Mouse (Mus musculus) stomach, embryonic 14.5 days (tissue): ENCODE results near the gene Gramd1a. TPM values are rescaled to one million over a fixed set of nuclear protein-coding genes. Genes with fewer than 3 reads are reported as not detected.

Experiments used
- ATAC-seq: fragments of 200-750 bp; cut with Nextera tagmentation; 2 replicates; pipeline ENCODE4 v1.8.0; 2017; ENCODE audit warnings: low read depth, moderate TSS enrichment; ENCODE audit not compliant: insufficient number of reproducible peaks, insufficient read depth, low FRiP score
- H3K27ac ChIP-seq: fragments of 300-500 bp; sonication (generic); 2 replicates; pipeline ENCODE4 v1.5.1; 2014; ENCODE audit warnings: mild to moderate bottlenecking, low read length, moderate library complexity, mixed read lengths
- H3K27me3 ChIP-seq: fragments of 300-500 bp; sonication (generic); 2 replicates; pipeline ENCODE4 v1.6.1; 2014; ENCODE audit warnings: low read length, control low read depth, mixed read lengths; ENCODE audit not compliant: control insufficient read depth, insufficient read depth
- H3K36me3 ChIP-seq: fragments of 300-500 bp; sonication (generic); 2 replicates; pipeline ENCODE4 v1.6.1; 2014; ENCODE audit warnings: mild to moderate bottlenecking, control low read depth, low read length, moderate library complexity, mixed read lengths; ENCODE audit not compliant: control insufficient read depth, insufficient read depth
- H3K4me1 ChIP-seq: fragments of 300-500 bp; sonication (generic); 2 replicates; pipeline ENCODE4 v1.6.1; 2014; ENCODE audit warnings: low read length, control low read depth, mixed read lengths; ENCODE audit not compliant: control insufficient read depth, insufficient read depth
- H3K4me2 ChIP-seq: fragments of 300-500 bp; sonication (generic); replicated peaks from 2 replicates; pipeline ENCODE4 v1.6.1; 2014; ENCODE audit warnings: low read depth, low read length, control low read depth
- H3K4me3 ChIP-seq: fragments of 300-500 bp; sonication (generic); 2 replicates; pipeline ENCODE4 v1.5.1; 2014; ENCODE audit warnings: low read depth, low read length, control low read depth
- H3K9ac ChIP-seq: fragments of 300-500 bp; sonication (generic); replicated peaks from 2 replicates; pipeline ENCODE4 v1.6.1; 2014; ENCODE audit warnings: low read depth, mild to moderate bottlenecking, control low read depth, low read length, moderate library complexity, mixed read lengths
- H3K9me3 ChIP-seq: fragments of 300-500 bp; sonication (generic); 2 replicates; pipeline ENCODE4 v1.6.1; 2016; ENCODE audit warnings: low read depth, low read length, control low read depth; ENCODE audit not compliant: control insufficient read depth
- WGBS: fragments of 180-500 bp; shearing (Covaris S2); extraction: QIAGEN DNeasy Blood & Tissue Kit; methylation state at CpG from one replicate; pipeline ENCODE4 v1.1.7; 2014; 5-methylcytosine and 5-hydroxymethylcytosine counted together
- polyA plus RNA-seq: library from polyadenylated mRNA; unstranded; fragments of >200 nt; fragmentation: Nextera tagmentation; extraction: Ambion mirVana; gene quantifications from 2 replicates; pipeline ENCODE4 v1.2.1, GENCODE M21; 2014

The Gramd1a gene
- polyA plus RNA-seq, 1 experiment from 2014 or later: 62.1 TPM

DNA sequence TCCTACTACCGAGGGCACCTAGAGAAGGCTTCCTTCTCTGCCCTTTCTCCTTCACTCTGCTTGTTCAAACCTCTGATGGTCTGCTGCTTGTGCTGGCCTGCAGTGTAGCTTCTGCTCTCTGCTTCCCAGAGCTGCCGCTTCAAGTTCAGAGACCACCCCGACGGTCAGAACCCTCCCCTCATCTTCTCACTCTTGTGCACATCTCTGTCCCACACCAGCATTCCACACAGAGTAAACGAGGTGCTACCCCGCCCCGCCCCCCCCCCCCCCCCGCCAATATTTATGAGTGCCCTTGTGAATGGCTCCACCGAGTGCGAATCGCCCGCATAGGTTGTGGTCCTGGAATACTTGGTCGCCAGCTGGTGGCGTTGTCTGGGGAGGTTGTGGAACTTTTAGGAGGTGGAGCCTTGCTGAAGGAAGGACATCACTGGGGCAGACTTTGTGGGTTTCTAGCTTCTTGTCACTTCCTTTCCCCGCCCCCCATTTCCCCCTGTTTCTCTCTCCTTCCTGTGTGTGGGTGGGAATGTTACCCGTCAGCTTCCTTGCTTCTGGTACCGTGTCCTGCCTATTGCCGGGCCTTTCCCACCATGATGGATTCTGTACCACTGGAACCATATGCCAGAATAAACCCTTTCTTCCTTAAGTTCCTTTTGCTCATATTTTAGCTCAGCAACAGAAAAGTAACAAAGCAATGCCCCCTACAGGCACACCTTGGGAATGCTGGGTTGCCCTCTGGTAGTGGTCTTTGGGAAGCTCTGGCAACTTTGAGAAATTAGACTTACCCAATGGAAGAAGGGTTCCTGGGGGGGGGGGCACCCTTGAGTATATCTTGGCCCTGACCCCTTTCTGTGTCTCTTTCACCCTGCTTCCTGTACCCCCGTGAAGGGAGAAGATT, 585 bp upstream of the Gramd1a start:
- Histone ChIP-seq H3K4me3 (no peak overlapping the region), H3K9me3 (no peaks in the 10 kb centered on the region), H3K27ac (peak overlapping the region; percentile 16; the same call in 1 of the 2 replicates), H3K27me3 (no peaks in the 10 kb centered on the region), H3K4me1 (peaks cover 5% of the 10 kb centered on the region; the same call in 1 of the 2 replicates), H3K36me3 (no peaks in the 10 kb centered on the region), H3K4me2 (no peak overlapping the region), H3K9ac (no peak overlapping the region)
- ATAC-seq: no peak
- 35% methylated on average over 17 of the region's 19 CpGs for WGBS

GRCm38 (mm10) chr7:31153536-31154320, 2.0 kb downstream of the Gramd1a start:
- H3K27ac ChIP-seq: no peak overlapping the region
- H3K4me3 ChIP-seq: no peak overlapping the region
- no peaks in the 10 kb centered on the region for H3K27me3 ChIP-seq
- no peak for ATAC-seq
- WGBS: 86% methylated on average over 6 of the region's 6 CpGs
- H3K9ac ChIP-seq: no peak overlapping the region
- H3K9me3 ChIP-seq: no peaks in the 10 kb centered on the region
- H3K4me2 ChIP-seq: no peak overlapping the region
- H3K4me1 ChIP-seq: peaks cover 16% of the 10 kb centered on the region
- H3K36me3 ChIP-seq: no peaks in the 10 kb centered on the region

DNA sequence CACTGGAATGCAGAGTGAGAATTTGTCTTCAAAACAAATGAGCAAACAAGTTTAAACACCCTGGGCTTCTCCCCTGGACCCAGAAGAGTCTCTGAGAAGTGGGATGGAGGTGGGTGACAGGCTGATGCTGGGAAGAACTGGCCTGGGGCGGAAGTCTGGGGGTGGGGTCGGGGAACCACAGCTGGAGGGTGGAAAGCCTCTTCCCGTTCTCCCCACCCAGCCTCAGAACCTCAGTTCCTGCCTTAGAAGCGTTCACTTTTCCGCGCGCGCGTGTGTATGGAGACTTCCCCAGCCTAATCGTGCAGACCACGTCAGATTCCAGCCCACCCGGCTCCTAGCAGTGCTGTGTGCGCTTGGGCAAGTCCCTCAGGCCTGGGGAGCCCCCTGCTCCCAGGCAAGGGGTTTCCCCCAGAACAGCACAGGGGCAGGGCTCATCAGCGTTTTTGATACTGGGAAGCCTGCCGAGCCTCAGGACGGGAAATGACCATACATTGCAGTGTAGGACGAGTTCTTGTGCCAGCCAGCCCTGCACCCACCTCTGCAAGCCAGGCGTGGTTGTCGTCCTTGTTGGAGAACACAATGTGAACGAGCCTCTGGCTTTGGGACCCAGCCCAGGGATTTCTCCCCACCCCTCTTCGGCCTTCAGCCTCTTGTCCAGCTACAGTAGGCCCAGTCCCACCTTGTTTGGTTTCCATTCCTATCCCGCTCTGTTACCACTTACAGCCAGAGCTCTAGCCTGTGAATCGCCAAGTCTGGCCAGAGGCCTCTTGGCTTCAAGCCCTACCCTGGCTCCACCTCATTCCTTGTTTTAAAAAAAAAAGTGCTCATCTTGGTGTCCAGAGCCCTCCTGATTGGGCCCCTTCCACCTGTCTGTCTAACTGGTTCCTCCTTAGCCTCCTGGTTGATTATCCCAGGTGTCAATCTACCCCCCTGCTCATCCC, 4.1 kb downstream of the Gramd1a start:
- Histone ChIP-seq H3K36me3 (no peaks in the 10 kb centered on the region; the same call in 1 of the 2 replicates), H3K4me2 (peak overlapping the region; percentile 80), H3K27me3 (no peaks in the 10 kb centered on the region), H3K27ac (peak overlapping the region; percentile 90), H3K4me3 (peak overlapping the region; percentile 80), H3K9ac (peak overlapping the region; percentile 91), H3K4me1 (peaks cover 33% of the 10 kb centered on the region), H3K9me3 (no peaks in the 10 kb centered on the region)
- ATAC-seq: peak; percentile 43; the same call in 1 of the 2 replicates
- WGBS: 15% methylated on average over 23 of the region's 23 CpGs

- peak overlapping the region; percentile 90 for H3K27ac ChIP-seq
- H3K27me3 ChIP-seq: no peaks in the 10 kb centered on the region
- H3K9ac ChIP-seq: peak overlapping the region; percentile 91
- no peaks in the 10 kb centered on the region; the same call in 1 of the 2 replicates for H3K36me3 ChIP-seq
- H3K4me2 ChIP-seq: peak overlapping the region; percentile 80
- H3K4me3 ChIP-seq: peak overlapping the region; percentile 80
- H3K4me1 ChIP-seq: peaks cover 41% of the 10 kb centered on the region
- H3K9me3 ChIP-seq: no peaks in the 10 kb centered on the region
- WGBS: under 1% methylated on average over 63 of the region's 63 CpGs
- peak; percentile 88 for ATAC-seq
Measured at GRCm38 (mm10) chr7:31150566-31151300, 5.0 kb downstream of the Gramd1a start.

GRCm38 (mm10) chr7:31149751-31150565, 5.7 kb downstream of the Gramd1a start:
- Histone ChIP-seq H3K9me3 (no peaks in the 10 kb centered on the region), H3K36me3 (peaks cover 2% of the 10 kb centered on the region; the same call in 1 of the 2 replicates), H3K27ac (peak overlapping the region; percentile 90; the same call in 1 of the 2 replicates), H3K27me3 (no peaks in the 10 kb centered on the region), H3K4me2 (peak overlapping the region; percentile 80), H3K9ac (peak overlapping the region; percentile 91), H3K4me3 (peak overlapping the region; percentile 80), H3K4me1 (peaks cover 44% of the 10 kb centered on the region)
- 2% methylated on average over 18 of the region's 20 CpGs for WGBS
- ATAC-seq: no peak

DNA sequence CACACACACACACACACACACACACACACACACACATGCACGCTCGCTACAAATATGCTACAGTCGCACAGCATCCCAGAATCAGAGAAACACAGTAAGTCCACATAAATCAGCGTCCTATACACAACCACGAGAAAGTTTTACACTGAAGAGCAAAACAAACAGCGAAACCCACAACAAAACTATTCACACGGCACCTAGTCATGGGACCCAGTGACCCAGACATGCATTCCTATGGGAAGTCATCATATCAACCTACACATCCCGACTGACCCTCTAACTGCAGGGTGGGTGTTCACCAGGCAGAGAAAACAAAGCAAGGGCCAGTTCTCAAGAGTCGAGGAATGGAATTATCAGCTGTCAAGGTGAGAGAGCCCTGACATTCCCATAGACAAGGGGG, 6.4 kb downstream of the Gramd1a start:
- Histone ChIP-seq H3K4me2 (peak overlapping the region; percentile 80), H3K4me3 (peak overlapping the region; percentile 80), H3K9ac (peak overlapping the region; percentile 91; the same call in 1 of the 2 replicates), H3K36me3 (peaks cover 3% of the 10 kb centered on the region; the same call in 1 of the 2 replicates), H3K4me1 (peaks cover 44% of the 10 kb centered on the region), H3K9me3 (no peaks in the 10 kb centered on the region), H3K27ac (peak overlapping the region; percentile 90; the same call in 1 of the 2 replicates), H3K27me3 (no peaks in the 10 kb centered on the region)
- no peak for ATAC-seq
- WGBS: 25% methylated on average over 9 of the region's 9 CpGs

DNA sequence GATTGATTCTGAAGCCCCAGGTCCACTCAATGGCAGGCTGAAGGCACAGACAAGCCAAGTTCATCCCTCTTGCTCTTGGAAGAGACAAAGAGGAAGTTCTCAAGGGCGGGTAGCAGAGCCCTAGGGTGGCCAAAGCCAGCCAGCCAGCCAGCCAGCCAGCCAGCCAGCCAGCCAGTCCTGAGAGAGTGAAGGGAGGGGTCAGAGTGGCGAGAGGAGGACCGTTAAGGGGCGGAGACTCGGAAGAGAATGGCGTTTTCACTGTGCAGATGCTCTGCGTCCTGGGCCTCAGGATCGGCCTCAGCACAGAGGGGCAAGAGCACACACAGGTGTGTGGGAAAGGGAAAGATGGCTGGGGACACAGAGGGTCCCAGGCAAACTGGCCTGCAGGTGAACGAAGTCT, 6.9 kb downstream of the Gramd1a start:
- 5% methylated on average over 9 of the region's 9 CpGs for WGBS
- Histone ChIP-seq H3K9ac (no peak overlapping the region; the same call in 1 of the 2 replicates), H3K36me3 (peaks cover 3% of the 10 kb centered on the region; the same call in 1 of the 2 replicates), H3K4me2 (peak overlapping the region; percentile 80), H3K9me3 (no peaks in the 10 kb centered on the region), H3K27ac (no peak overlapping the region), H3K4me1 (peaks cover 44% of the 10 kb centered on the region), H3K4me3 (peak overlapping the region; percentile 80; the same call in 1 of the 2 replicates), H3K27me3 (no peaks in the 10 kb centered on the region)
- ATAC-seq: no peak
